Mouse (Mus musculus) B cell, adult 2 months (primary cell): ENCODE measurements around the gene Zbtb38.

Source experiments
- DNase-seq, 2 experiments: peaks; one replicate each; pipeline ENCODE4 v3.0.0; 2022

Zbtb38 gene

DNA sequence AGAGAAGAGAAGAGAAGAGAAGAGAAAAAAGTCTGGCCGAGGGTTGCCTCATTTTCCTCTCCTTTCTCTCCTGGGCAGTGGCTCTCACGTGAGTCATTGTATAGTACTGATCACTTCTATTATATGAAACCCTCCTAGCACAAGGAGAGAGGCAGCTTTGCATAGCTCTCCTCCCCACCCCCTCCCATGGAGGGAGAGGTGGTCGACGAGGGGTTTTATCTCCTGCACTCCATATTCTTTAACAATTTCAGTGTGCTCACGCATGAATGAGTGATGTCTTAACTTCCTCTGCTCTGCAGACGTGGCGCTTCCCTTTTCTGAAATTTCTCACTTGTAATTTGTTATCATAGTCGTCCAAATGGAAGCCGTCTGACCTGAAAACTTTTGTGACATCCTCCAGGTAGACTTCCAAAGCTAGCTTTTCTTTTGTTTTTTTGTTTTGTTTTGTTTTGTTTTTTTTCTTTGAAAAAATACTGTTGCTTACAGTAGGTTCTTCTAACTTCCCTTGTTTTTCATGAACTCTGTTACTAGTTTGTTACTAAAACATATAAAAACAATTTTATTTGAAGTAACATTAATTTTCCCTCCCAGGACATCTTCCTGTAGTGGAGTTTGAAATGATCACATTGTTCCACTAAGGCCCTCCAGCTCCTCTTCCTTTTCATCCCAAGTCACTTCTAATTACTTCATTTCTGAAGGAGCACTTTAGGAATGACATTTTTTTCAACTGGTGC, 116.0 kb downstream of the Zbtb38 start:
- DNase-seq: peak; percentile 61 to 62

DNA sequence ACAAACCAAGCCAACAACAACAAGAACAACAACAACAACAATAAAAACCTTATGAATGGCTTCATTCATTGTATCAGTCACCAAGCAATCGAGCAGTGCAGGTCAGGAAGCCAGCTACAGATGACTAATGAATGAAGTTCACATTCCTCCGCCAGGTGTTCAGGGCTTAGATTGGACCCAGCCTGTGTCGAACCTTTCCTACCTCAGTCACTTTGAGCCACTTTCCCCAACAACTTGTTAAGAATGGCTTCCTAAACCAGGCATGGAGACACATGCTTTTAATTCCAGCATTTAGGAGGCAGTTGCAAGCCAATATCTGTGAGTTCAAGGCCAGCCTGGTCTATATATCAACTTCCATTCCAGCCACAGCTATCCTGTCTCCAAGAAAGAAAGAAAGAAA, 116.7 kb downstream of the Zbtb38 start:
- no peak for DNase-seq

DNA sequence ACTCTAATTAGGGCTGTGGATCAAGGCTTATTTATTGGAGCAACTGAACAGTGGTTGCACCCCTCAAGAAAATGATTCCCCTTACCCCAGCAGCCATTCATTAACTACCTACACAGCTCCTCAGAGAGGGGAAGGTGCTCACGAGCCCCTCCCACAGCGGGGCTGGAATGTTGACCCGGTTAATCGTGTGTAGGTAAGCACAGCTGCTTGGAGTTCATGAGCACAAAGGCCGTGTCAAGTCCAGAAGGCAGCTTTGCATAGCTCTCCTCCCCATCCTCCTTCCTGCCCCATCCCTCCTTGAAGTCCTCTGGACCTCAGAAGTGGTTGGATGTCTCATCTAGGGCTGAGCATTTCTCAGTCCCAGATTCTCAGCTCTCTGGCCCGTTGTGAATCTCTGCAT, 117.5 kb downstream of the Zbtb38 start:
- no peak for DNase-seq

DNA sequence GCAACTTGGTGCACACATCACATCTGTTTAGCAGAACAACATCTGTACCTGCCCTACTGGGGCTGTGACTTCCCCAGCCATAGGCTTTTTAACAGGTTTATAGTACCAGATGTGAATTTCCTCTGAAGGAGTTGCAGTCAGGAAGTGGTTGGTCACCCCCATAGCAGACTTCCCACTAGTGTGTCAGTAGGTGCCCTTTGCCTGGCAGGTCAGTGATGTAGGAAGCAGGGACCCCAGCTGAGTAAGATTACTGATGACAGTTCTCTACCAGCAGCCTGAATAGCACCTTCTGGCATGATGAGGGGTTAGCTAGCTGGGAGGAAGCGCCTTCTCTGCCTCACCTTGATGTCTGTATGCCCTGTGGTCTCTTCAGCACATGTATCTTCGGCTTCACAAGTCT, 118.9 kb downstream of the Zbtb38 start:
- DNase-seq: no peak
